Mouse (Mus musculus) small intestine, adult 2 months (tissue): ENCODE data around the gene Mmp21.

Source experiments
- CTCF ChIP-seq: fragments of 200-500 bp; IDR thresholded peaks from 2 replicates; pipeline ENCODE4 v1.5.1; 2012; ENCODE audit warnings: low read depth, mild to moderate bottlenecking, control low read depth, inconsistent platforms, low read length, moderate library complexity, mixed read lengths; ENCODE audit not compliant: insufficient replicate concordance, insufficient read length; ENCODE audit errors: extremely low read depth
- POLR2A ChIP-seq: fragments of 200-500 bp; IDR thresholded peaks from 2 replicates; pipeline ENCODE4 v1.6.1; 2012; ENCODE audit warnings: low read depth, mild to moderate bottlenecking, control low read depth, inconsistent platforms, low read length, moderate library complexity

GRCm38 (mm10) chr7:133701366-133701765 is 21.5 kb upstream of the Mmp21 start:
- TF ChIP-seq POLR2A = no peak
- TF ChIP-seq CTCF = no peak
